Mouse (Mus musculus) cerebellum, postnatal 36 days (tissue): ENCODE data around the gene Lrrfip1.

ENCODE experiments used
- DNase-seq, 2 experiments: peaks; one replicate each; pipeline ENCODE4 v3.0.0; 2021 to 2022; ENCODE audit warnings: mixed read lengths in 2 of 2

Lrrfip1 gene

DNA sequence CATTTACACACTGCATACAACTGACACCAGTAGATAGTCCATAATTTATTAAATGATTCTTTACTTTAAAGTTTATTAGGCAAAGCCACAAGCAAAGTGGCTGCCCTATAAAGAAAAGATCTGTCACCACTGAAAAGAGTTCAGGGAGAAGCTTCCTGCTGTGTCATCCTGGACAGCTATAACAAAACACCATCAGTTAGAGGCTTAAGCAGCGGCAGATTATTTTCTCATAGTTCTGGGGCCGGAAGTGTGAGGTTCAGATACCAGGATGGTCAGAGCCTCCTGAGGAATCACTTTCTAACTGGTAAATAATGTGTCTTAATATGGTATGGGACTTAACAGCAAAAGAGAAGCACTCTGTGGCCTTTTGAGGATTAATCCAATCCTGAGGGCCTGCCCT is 153.0 kb downstream of the Lrrfip1 start:
- no peak for DNase-seq

- DNase-seq: no peak
Observed at GRCm38 (mm10) chr1:91166798-91167197, 168.3 kb downstream of the Lrrfip1 start.

DNA sequence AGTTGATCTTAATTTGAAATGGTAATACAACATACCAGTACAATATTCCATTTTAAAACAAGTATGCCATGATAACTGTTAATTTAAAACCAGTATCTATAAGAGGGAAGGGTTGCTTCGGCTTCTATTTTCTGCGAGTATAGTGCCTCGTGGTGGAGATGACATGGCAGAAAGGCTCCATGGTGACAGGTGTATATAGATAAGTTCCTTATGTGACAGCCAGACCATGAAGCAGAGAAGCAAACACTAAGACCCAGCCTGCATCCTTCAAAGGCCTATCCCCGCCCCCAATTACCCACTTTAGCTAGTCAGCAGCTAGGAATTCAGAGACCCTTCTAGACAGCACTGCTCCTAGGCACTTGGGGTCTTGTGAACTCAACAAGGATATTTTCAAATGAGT is 170.6 kb downstream of the Lrrfip1 start:
- DNase-seq: no peak

DNA sequence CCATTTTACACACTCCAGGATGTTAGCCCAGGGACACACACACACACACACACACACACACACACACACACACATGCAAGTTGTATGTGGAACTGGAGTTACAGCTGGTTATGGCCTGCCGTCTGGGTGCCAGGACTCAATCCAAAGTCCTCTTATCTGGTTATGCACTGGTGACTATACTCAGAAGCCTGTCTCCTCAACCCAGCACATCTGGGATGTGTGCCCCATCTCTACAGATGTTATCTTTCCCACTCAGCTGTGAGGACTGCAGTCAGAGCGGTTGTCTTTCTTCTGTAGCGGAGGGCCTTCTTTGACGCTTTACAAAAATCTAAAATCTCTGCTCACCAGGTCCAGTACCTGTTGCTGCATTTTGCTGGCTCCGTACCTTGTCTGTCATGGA is 176.3 kb downstream of the Lrrfip1 start:
- DNase-seq: no peak

DNA sequence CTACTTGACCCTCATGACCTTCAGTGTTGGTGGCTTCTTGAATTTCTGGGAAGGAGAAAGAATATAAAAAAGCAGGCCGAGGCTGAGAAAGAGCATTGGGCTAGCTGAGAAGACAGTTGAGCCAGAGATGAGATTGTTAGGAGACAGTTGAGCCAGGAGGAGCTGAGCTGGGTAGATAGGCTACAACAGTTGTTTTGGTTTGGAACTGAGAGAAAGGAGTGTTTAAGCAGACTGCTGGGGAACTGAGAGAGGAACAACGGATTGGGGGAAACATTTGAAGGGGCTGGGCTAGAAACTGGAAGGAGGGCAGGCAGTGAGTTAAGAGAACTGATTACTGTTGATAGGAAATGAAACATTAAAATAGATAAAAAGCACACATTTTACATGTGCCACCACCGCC is 177.5 kb downstream of the Lrrfip1 start:
- no peak for DNase-seq

GRCm38 (mm10) chr1:91176871-91177270 is 178.3 kb downstream of the Lrrfip1 start:
- no peak for DNase-seq
